Mouse (Mus musculus) R1 (cell line): Measurements from ENCODE around the gene Coa7.

ENCODE experiments used
- DNase-seq: peaks from one replicate; pipeline ENCODE4 v3.0.0-alpha.2; 2018; ENCODE audit warnings: low read depth, low spot score

Coa7 gene

DNA sequence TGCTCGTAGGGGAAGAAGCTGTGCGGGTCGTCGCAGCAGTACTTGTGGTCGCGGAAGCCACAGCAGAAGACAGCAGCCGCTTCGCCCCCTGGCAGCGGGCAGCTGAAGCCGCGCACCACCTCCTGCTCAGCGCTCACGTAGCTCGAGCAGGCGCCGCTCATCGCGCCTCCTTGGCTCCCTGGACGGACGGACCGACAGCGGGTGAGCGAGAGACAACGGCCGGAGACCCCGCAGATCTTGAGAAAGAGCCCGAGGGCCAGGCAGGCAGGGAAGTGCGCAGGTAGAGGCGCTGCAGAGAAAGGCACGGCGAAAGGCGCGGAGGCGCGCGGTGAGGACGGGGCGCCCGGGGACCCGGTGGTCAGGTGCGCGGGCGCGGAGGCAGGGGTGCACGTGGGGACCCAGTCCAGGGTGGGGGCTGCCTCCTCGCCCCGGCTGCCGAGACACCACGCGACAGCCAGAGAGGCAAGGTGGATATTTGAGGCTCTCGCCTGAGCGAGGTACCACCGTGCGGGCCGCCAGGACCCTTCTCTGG, 55.3 kb downstream of the Coa7 start, which contains the start of gene Shisal2a:
Gene Shisal2a, minus strand, starts transcription at position 167 of the 532 bp plus-strand sequence.
- DNase-seq = peak; percentile 63

DNA sequence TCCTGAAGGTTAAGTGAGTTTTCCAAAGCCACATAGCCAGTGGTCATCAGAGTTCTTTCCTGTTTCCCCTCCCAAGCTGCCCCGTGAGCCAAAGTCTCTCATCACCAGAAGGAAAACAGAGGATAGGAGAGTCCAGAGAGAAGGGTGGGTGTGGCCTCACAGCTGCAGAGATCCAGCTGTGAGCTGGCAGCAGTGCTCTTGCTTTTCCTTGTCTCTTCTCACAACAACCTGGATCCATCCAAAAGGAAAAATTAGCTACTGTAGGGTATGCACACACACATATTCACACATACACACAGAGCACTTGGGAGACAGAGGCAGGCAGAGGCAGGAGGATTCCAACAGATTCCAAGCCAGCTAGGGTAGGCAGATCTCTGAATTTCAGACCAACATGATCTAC, 58.1 kb downstream of the Coa7 start:
- peak; percentile 42 for DNase-seq

DNA sequence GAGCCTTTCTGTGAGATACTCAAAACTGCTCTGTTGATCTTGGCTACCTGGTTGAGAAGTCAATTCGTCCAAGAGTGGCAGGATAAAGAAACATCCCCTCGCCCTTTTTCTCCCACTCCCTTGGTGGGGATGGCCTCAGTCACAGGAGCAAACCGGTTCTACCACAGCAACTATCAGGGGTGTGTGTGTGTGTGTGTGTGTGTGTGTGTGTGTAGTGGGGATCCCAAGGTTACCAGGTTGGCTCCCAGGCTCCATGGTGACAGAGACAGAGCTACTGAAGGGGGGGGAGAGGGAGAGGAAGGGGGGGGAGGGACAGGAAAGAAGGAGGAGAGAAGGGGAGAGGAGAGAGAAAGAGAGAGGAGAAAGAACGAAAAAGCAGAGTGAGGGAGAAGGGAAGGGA, 59.2 kb downstream of the Coa7 start:
- DNase-seq = peak; percentile 51

GRCm38 (mm10) chr4:108387681-108388253, 59.8 kb downstream of the Coa7 start:
- DNase-seq = peak; percentile 79

DNA sequence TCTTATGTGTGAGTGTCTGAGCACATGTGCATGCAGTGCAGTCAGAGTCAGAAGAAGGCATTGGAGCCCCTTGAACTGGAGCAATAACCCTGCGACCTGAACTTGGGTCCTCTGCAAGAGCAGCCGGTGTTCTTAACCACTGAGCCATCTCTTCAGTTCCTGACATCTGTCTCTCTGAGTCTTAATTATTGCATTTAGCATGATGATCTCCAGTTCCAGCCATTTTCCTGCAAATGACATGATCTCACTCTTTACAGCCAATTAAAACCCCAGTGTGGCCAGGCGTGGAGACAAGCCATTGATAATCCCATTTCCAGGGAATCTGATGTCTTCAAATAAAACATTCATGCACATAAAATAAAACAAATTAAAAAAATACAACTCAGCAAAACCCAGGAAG, 60.8 kb downstream of the Coa7 start:
- DNase-seq = no peak

DNA sequence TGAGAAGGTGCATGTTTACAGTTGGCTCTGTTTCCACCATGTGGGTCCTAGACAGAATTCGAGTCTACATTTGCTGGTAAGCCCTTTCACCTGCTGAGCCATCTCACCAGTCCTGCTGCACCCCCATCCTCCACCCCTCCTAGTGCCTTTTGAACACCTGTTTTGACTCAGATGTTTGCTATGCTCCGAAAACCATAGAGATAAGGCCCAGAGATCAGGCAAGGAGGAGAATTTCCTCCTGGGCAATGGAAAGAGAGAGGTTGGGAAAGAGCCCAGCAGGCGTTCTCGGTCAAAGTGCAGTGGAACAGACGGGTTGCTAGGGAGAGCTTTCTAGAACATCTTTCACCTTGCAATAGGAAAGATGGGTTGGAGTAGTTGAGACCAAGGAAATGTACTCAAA, 63.2 kb downstream of the Coa7 start:
- DNase-seq = no peak
